Mouse (Mus musculus) E14TG2a.4 (cell line): Measurements from ENCODE around the gene Gm9913.
A peak's percentile ranks its signal among the peaks of the same experiment; 100 is the strongest.

Experiments
- H3K27me3 ChIP-seq: 2 replicates; pipeline ENCODE4 v1.6.1; 2014; ENCODE audit warnings: low read length, control low read depth; ENCODE audit not compliant: insufficient read depth
- H3K36me3 ChIP-seq: 2 replicates; pipeline ENCODE4 v1.6.1; 2014; ENCODE audit warnings: low read length, control low read depth; ENCODE audit not compliant: insufficient read depth
- H3K4me1 ChIP-seq: replicated peaks from 2 replicates; pipeline ENCODE4 v1.6.1; 2014; ENCODE audit warnings: low read depth, low read length, control low read depth
- H3K4me3 ChIP-seq: replicated peaks from 2 replicates; pipeline ENCODE4 v1.5.1; 2014; ENCODE audit warnings: mild to moderate bottlenecking, low read length
- H3K9me3 ChIP-seq: 2 replicates; pipeline ENCODE4 v1.6.1; 2014; ENCODE audit warnings: low read length, control low read depth
- CTCF ChIP-seq: conservative IDR thresholded peaks from 2 replicates; pipeline ENCODE4 v1.5.1; 2014; ENCODE audit warnings: low read length
- NANOG ChIP-seq: IDR thresholded peaks from 2 replicates; pipeline ENCODE4 v1.6.1; 2014; ENCODE audit warnings: borderline replicate concordance, low read length, mixed read lengths
- POU5F1 ChIP-seq: IDR thresholded peaks from 2 replicates; pipeline ENCODE4 v1.6.1; 2014; ENCODE audit warnings: low read length, borderline replicate concordance

Gene Gm9913

DNA sequence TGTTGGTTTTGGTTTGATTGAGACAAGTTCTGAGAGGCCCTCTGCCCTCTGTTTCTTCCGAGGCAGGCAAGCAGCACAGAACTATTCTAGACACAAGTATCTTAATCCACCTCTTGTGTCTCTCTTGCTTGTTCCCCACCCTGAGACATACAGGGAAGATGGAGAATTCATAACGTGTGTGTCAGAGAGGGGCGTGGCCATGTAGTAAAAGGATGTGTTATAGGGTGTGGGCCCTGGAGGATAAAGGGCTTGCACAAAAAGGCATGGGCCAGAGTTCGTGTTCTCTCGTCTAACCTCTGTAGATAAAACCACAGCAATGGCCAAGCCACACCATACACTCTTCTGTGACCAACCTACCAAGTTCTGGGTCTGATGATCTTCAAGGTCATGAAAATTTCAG is 21.7 kb downstream of the Gm9913 start:
- Histone ChIP-seq H3K4me3 (no peak overlapping the region), H3K9me3 (no peaks in the 10 kb centered on the region), H3K4me1 (no peaks in the 10 kb centered on the region), H3K27me3 (no peaks in the 10 kb centered on the region), H3K36me3 (no peaks in the 10 kb centered on the region)
- TF ChIP-seq POU5F1 (no peak), NANOG (no peak), CTCF (no peak)

GRCm38 (mm10) chr2:125530665-125531064 is 25.8 kb downstream of the Gm9913 start:
- no peak for TF ChIP-seq NANOG
- no peaks in the 10 kb centered on the region for H3K27me3 ChIP-seq

DNA sequence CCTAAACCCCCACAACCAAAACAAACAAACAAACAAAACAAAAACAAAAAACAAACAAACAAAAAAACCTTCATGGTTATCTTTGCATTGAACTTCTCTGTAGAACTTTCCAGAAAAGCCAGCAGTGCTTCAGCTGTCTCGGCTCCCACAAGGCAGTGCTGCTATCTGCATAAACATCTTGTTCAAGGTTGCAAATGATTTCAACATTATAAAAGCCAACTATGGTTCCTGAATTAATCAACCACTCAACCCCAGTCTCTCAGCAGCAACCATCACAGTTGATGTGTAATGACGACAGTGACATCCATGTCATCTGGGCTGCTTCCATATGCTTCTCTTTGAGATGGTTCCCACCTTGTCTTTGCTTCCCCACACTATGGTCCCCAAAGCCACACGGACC is 34.8 kb downstream of the Gm9913 start:
- H3K4me1 ChIP-seq: no peaks in the 10 kb centered on the region

More at GRCm38 (mm10) chr2:125530665-125531064, 25.8 kb downstream of the Gm9913 start:
- no peaks in the 10 kb centered on the region for H3K36me3 ChIP-seq
- H3K4me1 ChIP-seq: no peaks in the 10 kb centered on the region
- no peak overlapping the region for H3K4me3 ChIP-seq
- H3K9me3 ChIP-seq: no peaks in the 10 kb centered on the region

GRCm38 (mm10) chr2:125540579-125540978 is 35.7 kb downstream of the Gm9913 start:
- no peak overlapping the region for H3K4me3 ChIP-seq
- no peak for TF ChIP-seq CTCF
- no peak for TF ChIP-seq NANOG
- H3K9me3 ChIP-seq: peaks cover under 1% of the 10 kb centered on the region; the same call in 1 of the 2 replicates
- no peaks in the 10 kb centered on the region for H3K4me1 ChIP-seq
- H3K27me3 ChIP-seq: no peaks in the 10 kb centered on the region
- H3K36me3 ChIP-seq: no peaks in the 10 kb centered on the region

More for the DNA sequence above, 34.8 kb downstream of the Gm9913 start:
- no peaks in the 10 kb centered on the region for H3K27me3 ChIP-seq
- no peak overlapping the region for H3K4me3 ChIP-seq
- H3K9me3 ChIP-seq: no peaks in the 10 kb centered on the region
- H3K36me3 ChIP-seq: no peaks in the 10 kb centered on the region
- TF ChIP-seq NANOG: no peak
- TF ChIP-seq CTCF: no peak
- TF ChIP-seq POU5F1: no peak

DNA sequence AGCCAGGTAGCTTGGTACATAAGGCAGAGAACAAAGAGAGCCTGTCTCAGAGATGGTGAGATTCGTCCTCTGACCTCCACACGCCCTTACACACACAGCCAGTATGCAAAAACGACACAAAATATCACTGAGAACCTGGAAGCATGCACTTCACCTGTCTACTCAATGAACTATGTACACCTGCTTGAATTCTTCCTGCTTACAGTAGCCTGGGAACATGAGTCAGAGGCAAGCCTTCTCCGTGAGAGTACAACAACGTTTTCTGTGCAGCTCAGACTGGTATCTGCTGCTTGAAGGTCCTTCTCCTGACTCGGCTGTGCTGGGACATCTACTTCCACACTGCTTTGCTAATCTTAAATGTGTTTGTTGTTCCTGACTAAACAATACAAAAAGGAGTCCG is 36.6 kb downstream of the Gm9913 start:
- Histone ChIP-seq H3K36me3 (no peaks in the 10 kb centered on the region), H3K9me3 (peaks cover 8% of the 10 kb centered on the region), H3K4me1 (no peaks in the 10 kb centered on the region), H3K4me3 (no peak overlapping the region), H3K27me3 (no peaks in the 10 kb centered on the region)
- TF ChIP-seq CTCF (no peak), POU5F1 (no peak), NANOG (no peak)

- H3K27me3 ChIP-seq: no peaks in the 10 kb centered on the region
- no peaks in the 10 kb centered on the region for H3K36me3 ChIP-seq
- peaks cover 8% of the 10 kb centered on the region for H3K9me3 ChIP-seq
- H3K4me3 ChIP-seq: no peak overlapping the region
- no peaks in the 10 kb centered on the region for H3K4me1 ChIP-seq
- no peak for TF ChIP-seq POU5F1
Observed at GRCm38 (mm10) chr2:125543646-125544045, 38.8 kb downstream of the Gm9913 start.

- no peaks in the 10 kb centered on the region for H3K4me1 ChIP-seq
- H3K9me3 ChIP-seq: peaks cover 8% of the 10 kb centered on the region
- no peaks in the 10 kb centered on the region for H3K27me3 ChIP-seq
- H3K36me3 ChIP-seq: no peaks in the 10 kb centered on the region
- TF ChIP-seq CTCF (no peak), NANOG (no peak), POU5F1 (no peak)
- H3K4me3 ChIP-seq: no peak overlapping the region
Observed at GRCm38 (mm10) chr2:125544986-125545385, 40.1 kb downstream of the Gm9913 start.

- Histone ChIP-seq H3K27me3 (no peaks in the 10 kb centered on the region), H3K4me1 (no peaks in the 10 kb centered on the region), H3K9me3 (peaks cover 8% of the 10 kb centered on the region), H3K36me3 (no peaks in the 10 kb centered on the region), H3K4me3 (no peak overlapping the region)
- TF ChIP-seq NANOG (no peak), POU5F1 (no peak), CTCF (no peak)
Observed at GRCm38 (mm10) chr2:125548806-125549578, 44.1 kb downstream of the Gm9913 start.

DNA sequence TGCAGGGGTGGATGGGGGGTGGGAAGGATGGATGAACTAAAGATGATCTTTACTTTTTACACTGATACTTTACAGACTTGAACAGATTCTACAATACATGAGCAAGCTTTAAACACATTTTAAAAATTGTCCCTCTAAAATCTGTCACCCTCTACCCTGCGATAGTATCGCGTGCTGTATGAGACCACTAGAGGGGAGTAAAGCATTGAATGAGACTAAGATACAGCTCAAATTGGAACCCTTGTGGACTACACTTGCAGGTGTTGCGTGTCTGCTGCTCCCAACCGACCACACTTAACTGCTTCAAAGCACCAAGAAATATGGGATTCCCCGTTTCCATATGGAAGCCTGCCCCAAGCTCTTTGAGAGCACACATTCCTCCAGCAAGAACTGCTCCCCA is 50.9 kb downstream of the Gm9913 start:
- TF ChIP-seq CTCF (peak; percentile 45), NANOG (no peak)

More for the DNA sequence above, 50.9 kb downstream of the Gm9913 start:
- H3K27me3 ChIP-seq: no peaks in the 10 kb centered on the region
- no peaks in the 10 kb centered on the region for H3K9me3 ChIP-seq
- no peaks in the 10 kb centered on the region for H3K36me3 ChIP-seq
- H3K4me1 ChIP-seq: peaks cover 14% of the 10 kb centered on the region; the same call in 1 of the 2 replicates
- no peak overlapping the region for H3K4me3 ChIP-seq
